Mouse (Mus musculus) thymus, postnatal 36 days (tissue): ENCODE results near the gene Reep3.
"Not testable (repeated sequence)": the region's sequence is repeated elsewhere in the genome, so short reads cannot be mapped to it uniquely, and the experiment has no call there.

ENCODE experiments used
- DNase-seq, 2 experiments: peaks; one replicate each; pipeline ENCODE4 v3.0.0; 2022; ENCODE audit warnings: mixed read lengths in 2 of 2

Gene Reep3

GRCm38 (mm10) chr10:67096621-67097436 lies at the start of gene Reep3:
Reep3 (minus strand) TSS chr10:67096945.
- DNase-seq: peak; percentile 75 to 83

GRCm38 (mm10) chr10:67145623-67146022 lies 48.9 kb upstream of the Reep3 start:
- no peak for DNase-seq

GRCm38 (mm10) chr10:67144269-67144668 lies 47.5 kb upstream of the Reep3 start:
- DNase-seq: no peak

- no peak for DNase-seq
Measured at GRCm38 (mm10) chr10:67143661-67144060, 46.9 kb upstream of the Reep3 start.

GRCm38 (mm10) chr10:67137437-67137836 lies 40.7 kb upstream of the Reep3 start:
- DNase-seq: no peak

- no peak for DNase-seq
Measured at GRCm38 (mm10) chr10:67134322-67134721, 37.6 kb upstream of the Reep3 start.

- no peak for DNase-seq
Measured at GRCm38 (mm10) chr10:67131709-67132108, 35.0 kb upstream of the Reep3 start.

GRCm38 (mm10) chr10:67129531-67129930 lies 32.8 kb upstream of the Reep3 start:
- DNase-seq: no peak

- peak; percentile 26 to 44 for DNase-seq
Measured at GRCm38 (mm10) chr10:67126859-67127758, 30.4 kb upstream of the Reep3 start.

- DNase-seq: peak in 1 of 2 experiments; percentile 20
Measured at GRCm38 (mm10) chr10:67126061-67126858, 29.5 kb upstream of the Reep3 start.

- no peak for DNase-seq
Measured at GRCm38 (mm10) chr10:67124156-67124555, 27.4 kb upstream of the Reep3 start.

- no peak for DNase-seq
Measured at GRCm38 (mm10) chr10:67123756-67124155, 27.0 kb upstream of the Reep3 start.

GRCm38 (mm10) chr10:67120640-67121039 lies 23.9 kb upstream of the Reep3 start:
- no peak for DNase-seq

- no peak for DNase-seq
Measured at GRCm38 (mm10) chr10:67120180-67120579, 23.4 kb upstream of the Reep3 start.

- no peak for DNase-seq
Measured at GRCm38 (mm10) chr10:67119291-67119690, 22.5 kb upstream of the Reep3 start.

GRCm38 (mm10) chr10:67116251-67116650 lies 19.5 kb upstream of the Reep3 start:
- DNase-seq: no peak

- no peak for DNase-seq
Measured at GRCm38 (mm10) chr10:67115666-67116091, 18.9 kb upstream of the Reep3 start.

GRCm38 (mm10) chr10:67115115-67115514 lies 18.4 kb upstream of the Reep3 start:
- DNase-seq: no peak

GRCm38 (mm10) chr10:67113833-67114232 lies 17.1 kb upstream of the Reep3 start:
- DNase-seq: no peak

GRCm38 (mm10) chr10:67112967-67113366 lies 16.2 kb upstream of the Reep3 start:
- not testable (repeated sequence) for DNase-seq

- DNase-seq: no peak
Measured at GRCm38 (mm10) chr10:67111799-67112177, 15.0 kb upstream of the Reep3 start.

GRCm38 (mm10) chr10:67111044-67111798 lies 14.5 kb upstream of the Reep3 start:
- DNase-seq: no peak
